Mouse (Mus musculus) erythroblast, adult 5-6 weeks (primary cell): Measurements from ENCODE around the gene Spata13. TPM values are rescaled to one million over a fixed set of nuclear protein-coding genes. Genes with fewer than 3 reads are reported as not detected.

Source experiments
- ATAC-seq: replicated peaks from 2 replicates; pipeline ENCODE4 v1.8.0; 2016; ENCODE audit warnings: moderate number of reproducible peaks, mild to moderate bottlenecking, moderate TSS enrichment, inconsistent platforms; ENCODE audit not compliant: poor library complexity, low FRiP score, severe bottlenecking
- total RNA-seq, 2 experiments: library from RNA; stranded (forward) in 1 of 2; stranded (reverse) in 1 of 2; fragments of 150-400 nt in 1 of 2; fragments of 200-764, 138-1000 nt in 1 of 2; gene quantifications; 2 replicates each; pipeline versions ENCODE4 v1.2.3 to v1.2.4; 2015 to 2017; ENCODE audit warnings: low replicate concordance in 2 of 2

Gene Spata13
- total RNA-seq, 2 experiments from 2014 or later, result 7.1 to 55.5 TPM

DNA sequence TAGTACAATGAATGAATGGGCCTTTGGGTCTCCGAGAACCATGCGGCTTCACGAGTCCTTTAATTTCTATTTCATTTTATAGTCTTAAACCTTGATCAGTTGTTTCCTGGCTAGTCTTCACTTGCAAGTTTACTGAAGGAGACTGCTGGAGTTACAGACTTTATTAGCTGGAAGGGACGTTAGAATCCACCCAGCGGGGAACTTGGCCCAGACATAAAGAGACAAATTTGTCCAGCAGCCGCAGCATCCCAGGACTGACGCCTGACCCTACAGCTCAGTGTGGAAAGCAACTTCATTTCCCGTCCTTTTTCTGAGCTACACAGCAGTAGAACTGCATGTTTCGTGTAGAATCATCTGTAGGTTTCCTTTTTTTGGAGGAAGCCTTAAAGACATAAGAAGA is 3.2 kb downstream of the Spata13 start:
- no peak for ATAC-seq

- ATAC-seq, result no peak
These were observed 4.4 kb downstream of the Spata13 start for GRCm38 (mm10) chr14:60638159-60638558.

DNA sequence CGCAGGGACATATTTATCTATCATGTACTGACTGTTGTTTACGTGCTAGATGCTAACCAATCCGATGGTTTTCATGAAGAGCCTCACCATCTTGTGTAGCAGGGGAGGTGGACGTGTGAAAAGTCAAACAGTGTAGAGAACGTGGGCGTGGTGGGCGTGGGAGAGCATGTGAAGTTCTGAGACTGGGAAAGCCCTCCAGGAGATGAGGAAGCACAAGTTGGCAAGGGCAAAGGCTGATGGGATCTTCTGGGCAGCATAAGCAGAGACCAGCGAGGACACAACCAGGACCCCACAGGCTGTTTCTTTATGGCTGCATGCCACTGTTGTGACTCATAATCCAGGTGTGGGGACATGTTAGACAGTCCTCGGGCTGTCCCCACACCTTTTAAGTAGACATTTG is 5.4 kb downstream of the Spata13 start:
- no peak for ATAC-seq

- ATAC-seq, result no peak
These were observed 7.3 kb downstream of the Spata13 start for GRCm38 (mm10) chr14:60641120-60641519.

- no peak for ATAC-seq
These were observed 8.3 kb downstream of the Spata13 start for GRCm38 (mm10) chr14:60642131-60642530.

DNA sequence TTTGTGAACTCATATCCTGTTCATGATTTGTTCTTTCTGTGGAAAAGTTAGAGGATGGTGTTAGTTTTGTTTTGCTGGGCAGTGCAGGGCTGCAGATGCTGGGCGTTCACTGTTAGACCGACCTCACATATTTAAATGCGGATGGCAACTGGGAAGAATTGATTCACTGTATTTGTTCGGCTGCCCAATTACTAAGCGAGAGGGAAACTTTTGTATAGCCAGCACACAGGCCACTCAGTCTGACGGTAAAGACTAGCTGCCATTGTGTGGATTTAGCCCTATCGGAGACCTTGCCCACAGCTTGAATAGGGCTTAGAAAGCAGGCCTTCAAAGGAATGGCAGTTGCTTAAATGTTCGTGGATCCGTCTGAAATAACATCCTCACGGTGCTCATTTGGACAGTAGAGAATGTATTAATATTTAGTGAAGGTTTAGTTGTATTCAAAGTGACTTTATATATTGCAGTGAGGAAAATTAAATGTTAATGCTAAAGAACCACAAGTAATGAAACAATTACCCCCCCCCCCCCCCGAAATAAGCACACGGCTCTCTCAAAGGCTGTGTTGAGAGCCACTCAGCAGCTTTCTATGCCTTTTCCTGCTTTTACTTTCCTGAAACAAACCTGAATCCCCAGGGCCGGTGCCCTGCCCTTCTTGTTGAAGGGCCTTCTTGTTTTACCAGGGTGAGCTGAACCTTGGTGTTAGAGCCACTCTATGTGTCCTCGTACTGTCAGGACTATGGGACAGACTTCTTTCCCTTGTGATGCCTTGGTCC is 9.5 kb downstream of the Spata13 start:
- no peak for ATAC-seq

DNA sequence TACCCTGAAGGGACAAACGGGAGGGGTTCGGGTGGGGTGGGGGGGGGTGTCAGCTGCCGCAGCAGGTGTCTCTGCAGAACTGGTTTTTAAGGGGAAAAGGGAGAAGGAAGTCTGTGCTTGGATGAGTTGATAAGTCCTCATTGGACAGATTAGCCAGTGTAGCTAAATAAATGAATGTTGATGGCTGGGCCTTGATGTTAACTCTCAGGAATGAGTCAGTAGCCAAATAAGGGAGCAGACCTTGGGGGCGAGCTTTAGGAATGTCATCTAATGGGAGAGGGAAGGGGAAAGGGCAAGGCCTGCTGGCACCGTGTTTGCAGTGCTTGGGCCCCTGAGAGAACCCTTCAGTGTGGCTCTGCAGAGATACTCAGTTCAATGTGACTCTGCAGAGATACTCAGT is 12.6 kb downstream of the Spata13 start:
- ATAC-seq, result no peak

DNA sequence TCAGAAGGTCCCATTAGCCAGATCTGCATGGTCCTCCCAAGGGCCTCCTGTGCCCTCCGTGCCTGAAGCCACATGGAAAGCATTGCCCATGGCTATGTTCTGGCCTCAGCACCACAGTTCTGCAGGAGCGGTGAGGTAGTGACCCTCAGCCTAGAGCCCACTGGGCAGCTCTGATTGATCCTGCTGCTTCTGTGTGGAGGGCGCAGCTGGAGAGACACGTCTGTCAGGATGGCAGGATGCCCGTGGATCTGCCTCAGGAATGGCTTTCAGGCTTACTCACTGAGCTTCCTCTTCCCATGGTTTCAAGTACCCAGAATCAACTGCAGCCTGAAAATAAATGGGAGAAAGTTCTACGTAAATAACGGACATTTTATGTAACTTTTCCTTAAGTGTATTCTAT is 14.1 kb downstream of the Spata13 start:
- ATAC-seq, result no peak

- no peak for ATAC-seq
These were observed 15.2 kb downstream of the Spata13 start for GRCm38 (mm10) chr14:60648956-60649355.

DNA sequence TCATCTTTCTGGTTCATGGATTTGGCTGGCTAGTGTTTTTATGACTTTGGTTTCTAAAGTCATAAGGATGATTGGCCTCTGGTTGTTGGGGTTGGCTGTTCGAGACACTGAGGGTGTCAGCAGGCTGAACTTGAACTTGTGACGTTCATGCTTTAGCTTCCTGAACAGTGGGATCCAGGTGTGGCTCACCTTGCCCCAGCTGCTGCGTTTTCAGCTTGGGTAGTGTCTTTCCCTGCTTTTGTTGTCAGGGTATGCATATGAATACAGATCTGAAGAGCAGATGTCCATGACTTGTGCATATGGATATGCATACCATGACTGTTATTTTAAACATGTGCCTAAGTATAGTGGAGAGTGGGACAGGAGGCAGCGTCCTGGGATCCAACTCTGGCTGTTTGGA is 19.4 kb downstream of the Spata13 start:
- no peak for ATAC-seq

DNA sequence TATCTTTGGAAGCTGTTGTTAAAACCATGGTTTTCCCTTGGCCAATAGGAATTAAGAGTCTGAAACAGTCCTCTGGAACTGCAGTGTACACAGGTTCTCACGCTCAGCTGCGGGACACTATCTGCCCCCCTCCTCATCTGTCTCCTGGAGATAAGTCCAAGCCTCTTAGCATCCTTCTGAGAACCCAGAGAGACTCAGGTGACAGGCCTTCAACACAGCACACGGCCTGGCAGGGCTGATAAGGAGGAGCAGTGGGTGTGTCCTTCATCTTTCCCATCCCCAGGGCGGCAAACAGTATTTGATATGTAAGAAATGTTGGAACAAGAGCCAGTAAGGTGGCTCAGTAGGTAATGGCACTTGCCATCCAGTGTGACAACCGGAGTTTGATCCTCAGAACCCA is 20.2 kb downstream of the Spata13 start:
- ATAC-seq, result peak; percentile 99

DNA sequence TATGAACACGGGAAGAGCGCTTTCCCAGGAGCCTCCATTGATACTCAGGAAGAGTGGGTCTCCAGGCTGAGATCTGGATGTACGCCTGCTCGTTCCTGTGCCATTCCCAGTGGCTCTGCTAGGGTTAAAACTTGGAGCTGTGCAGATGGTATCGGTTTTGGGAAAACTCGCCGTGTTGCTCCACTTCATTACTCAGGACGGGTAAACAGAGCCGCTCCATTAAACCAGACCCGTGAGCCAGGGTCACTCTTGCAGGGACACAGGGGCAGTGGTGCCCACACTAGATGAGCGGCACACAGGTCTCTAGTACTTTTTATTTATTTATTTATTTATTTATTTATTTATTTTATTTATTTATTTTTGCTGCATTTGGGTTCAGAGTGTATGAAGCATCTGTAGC is 20.9 kb downstream of the Spata13 start:
- ATAC-seq, result no peak

- ATAC-seq, result no peak
These were observed 22.3 kb downstream of the Spata13 start for GRCm38 (mm10) chr14:60655941-60656700.

DNA sequence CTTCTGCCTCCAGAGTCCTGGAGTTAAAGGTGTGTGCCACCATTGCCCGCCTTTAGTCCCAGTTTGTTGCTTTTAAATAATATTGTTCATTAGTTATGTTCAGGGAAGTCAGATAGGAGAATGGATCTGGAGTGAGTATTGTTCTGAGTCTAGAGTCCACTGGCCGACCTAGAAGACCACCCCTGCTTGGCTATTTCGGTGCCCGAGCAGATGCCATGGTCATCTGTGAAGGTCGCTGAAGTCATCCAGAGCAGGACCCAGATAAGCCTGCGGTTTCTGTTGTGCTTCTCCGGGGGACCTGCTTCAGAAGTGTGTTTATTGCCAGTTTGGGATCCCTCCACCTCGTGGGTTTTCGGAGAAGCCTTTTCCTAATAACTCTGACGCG is 22.9 kb downstream of the Spata13 start:
- no peak for ATAC-seq

GRCm38 (mm10) chr14:60657891-60658290 is 24.1 kb downstream of the Spata13 start:
- ATAC-seq, result no peak

DNA sequence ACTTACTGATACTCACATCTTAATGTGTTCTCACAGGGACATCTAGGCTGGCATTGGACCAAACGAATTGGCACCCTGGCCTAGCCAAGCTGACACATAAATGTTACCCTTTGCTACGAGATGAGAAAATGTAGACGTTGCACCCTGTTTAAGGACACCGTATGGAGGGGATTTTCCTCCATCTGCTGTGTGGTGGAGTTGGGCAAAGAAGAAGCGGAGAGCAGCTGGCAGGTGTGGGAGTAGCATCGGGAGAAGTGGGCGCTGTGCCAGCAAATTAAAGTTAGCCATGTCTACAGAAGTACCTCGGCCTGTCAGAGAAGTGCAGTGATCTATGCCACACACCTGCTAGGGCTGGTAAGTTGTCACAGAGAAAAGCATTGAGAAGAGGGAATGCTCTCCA is 25.7 kb downstream of the Spata13 start:
- no peak for ATAC-seq

DNA sequence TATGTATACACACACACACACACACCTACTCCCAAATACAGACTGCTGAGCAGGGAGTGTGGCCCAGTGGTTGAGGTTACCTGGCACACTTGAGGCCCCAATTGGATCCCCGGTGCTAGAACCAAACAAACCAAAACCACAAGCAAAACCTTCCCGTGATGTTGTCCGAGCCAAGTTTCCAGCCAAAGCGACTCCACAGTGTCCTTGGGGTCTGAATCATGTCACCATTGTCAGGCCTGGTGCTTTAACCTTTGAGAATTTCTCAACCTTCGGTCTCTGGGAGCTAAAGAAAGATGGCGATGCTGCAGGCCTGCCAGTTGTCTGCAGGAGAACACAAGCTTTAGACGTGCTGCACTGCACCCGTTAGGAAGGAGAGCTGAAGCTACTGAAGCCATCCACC is 26.8 kb downstream of the Spata13 start:
- ATAC-seq, result no peak

- no peak for ATAC-seq
These were observed 27.5 kb downstream of the Spata13 start for GRCm38 (mm10) chr14:60661281-60661680.

DNA sequence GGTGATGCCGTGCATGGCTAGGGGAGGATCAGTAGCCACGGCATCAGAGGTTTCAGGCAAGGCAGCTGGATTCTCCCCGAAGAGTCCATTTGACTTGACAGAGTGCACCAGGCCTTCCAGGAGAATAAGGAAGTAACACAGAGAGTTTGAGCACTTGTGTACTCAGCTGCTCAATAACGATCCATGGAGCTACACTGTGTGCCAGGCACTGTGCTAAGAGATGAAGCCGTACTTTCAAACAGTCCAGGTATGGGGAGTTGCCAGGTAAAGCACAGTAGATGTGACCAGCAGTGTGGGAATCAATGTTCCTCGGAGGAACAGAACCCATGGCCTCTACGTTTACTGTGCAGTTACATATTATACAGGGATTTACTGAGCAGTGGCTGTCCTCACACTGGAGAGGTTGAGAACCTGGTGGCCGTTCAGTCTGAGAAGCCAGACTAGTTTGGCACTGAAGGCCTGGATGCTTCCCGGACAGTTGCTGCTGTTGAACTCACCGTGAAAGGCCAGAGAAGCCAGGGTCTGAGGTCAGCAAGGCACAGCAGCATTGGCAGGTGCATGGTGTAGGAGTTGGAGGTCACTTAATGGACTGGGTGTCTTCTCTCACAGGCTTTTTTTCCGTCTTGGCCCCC is 29.6 kb downstream of the Spata13 start:
- ATAC-seq, result no peak

DNA sequence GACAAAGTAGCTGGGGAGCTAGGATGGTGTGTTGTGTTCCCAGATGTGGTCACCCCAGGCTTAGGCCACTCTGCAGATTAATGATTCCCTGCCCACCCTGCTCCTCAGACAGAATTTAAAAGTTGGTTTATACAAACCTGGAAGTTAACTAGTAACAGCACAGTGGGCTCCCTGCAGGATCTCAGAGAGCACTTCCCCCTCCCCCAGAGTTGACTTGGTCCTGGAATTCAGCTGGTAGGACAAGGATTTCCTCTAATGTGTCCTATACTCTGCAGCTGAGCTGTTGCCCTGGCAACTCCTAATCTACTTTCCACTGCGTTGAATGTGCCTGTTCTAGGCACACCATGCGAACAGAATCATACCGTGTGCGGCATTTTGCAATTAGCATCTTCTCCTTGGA is 30.8 kb downstream of the Spata13 start:
- ATAC-seq, result no peak

DNA sequence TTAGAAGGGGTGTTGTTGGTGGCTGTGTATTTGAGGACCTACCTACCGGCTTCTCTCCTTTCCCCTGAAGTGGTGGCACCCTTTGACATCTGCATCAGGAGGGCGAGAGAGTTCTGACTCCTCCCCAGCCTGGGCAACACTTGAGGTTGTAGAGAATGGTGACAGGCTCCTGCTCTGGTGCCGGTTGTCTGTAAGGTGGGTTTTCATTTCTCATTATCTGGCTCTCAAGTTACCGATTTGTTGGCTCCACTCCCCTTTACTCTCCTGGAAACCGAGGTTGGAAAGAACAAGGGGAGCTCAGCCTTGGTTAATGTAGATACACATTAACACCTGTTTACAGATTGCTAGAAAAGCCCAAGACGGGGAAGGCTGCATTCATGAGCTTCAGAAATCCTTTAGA is 31.5 kb downstream of the Spata13 start:
- ATAC-seq, result no peak
